Mouse (Mus musculus) limb, embryonic 12.5 days (tissue): Measurements from ENCODE around the gene Gbgt1. TPM values are rescaled to one million over a fixed set of nuclear protein-coding genes. Genes with fewer than 3 reads are reported as not detected.
"Not testable (repeated sequence)": the region's sequence is repeated elsewhere in the genome, so short reads cannot be mapped to it uniquely, and the experiment has no call there.

Source experiments
- ATAC-seq: fragments of 200-750 bp; cut with Nextera tagmentation; 2 replicates; pipeline ENCODE4 v1.8.0; 2017; ENCODE audit warnings: low read depth, moderate TSS enrichment; ENCODE audit not compliant: insufficient number of reproducible peaks, insufficient read depth, low FRiP score, low TSS enrichment
- H3K27ac ChIP-seq: fragments of 300-500 bp; sonication (generic); 2 replicates; pipeline ENCODE4 v1.5.1; 2016; ENCODE audit warnings: mild to moderate bottlenecking, moderate library complexity
- H3K27me3 ChIP-seq: fragments of 300-500 bp; sonication (generic); 2 replicates; pipeline ENCODE4 v1.6.1; 2016; ENCODE audit warnings: mild to moderate bottlenecking, moderate library complexity
- H3K36me3 ChIP-seq: fragments of 300-500 bp; sonication (generic); 2 replicates; pipeline ENCODE4 v1.6.1; 2016; ENCODE audit warnings: mild to moderate bottlenecking, moderate library complexity
- H3K4me1 ChIP-seq: fragments of 300-500 bp; sonication (generic); replicated peaks from 2 replicates; pipeline ENCODE4 v1.6.1; 2016
- H3K4me2 ChIP-seq: fragments of 300-500 bp; sonication (generic); 2 replicates; pipeline ENCODE4 v1.6.1; 2016; ENCODE audit warnings: mild to moderate bottlenecking, moderate library complexity
- H3K4me3 ChIP-seq: fragments of 300-500 bp; sonication (generic); replicated peaks from 2 replicates; pipeline ENCODE4 v1.5.1; 2016; ENCODE audit warnings: mild to moderate bottlenecking
- H3K9ac ChIP-seq: fragments of 300-500 bp; sonication (generic); replicated peaks from 2 replicates; pipeline ENCODE4 v1.6.1; 2016; ENCODE audit warnings: mild to moderate bottlenecking, moderate library complexity
- H3K9me3 ChIP-seq: fragments of 300-500 bp; sonication (generic); 2 replicates; pipeline ENCODE4 v1.6.1; 2016; ENCODE audit warnings: mild to moderate bottlenecking, moderate library complexity
- WGBS: fragments of 180-500 bp; shearing (Covaris S2); methylation state at CpG from one replicate; pipeline ENCODE4 v1.1.7; 2016; 5-methylcytosine and 5-hydroxymethylcytosine counted together
- polyA plus RNA-seq: library from polyadenylated mRNA; unstranded; fragments of >200 nt; fragmentation: Nextera tagmentation; extraction: Ambion mirVana; gene quantifications from 2 replicates; pipeline ENCODE4 v1.2.1, GENCODE M21; 2016

Gbgt1 gene
- polyA plus RNA-seq, 1 experiment from 2014 or later, result 0.25 TPM

- H3K27me3 ChIP-seq, result 0 out of 2 replicates have a peak, but pooled peaks cover 4% of the 10 kb centered on the region
These were observed 6.3 kb downstream of the Gbgt1 start for GRCm38 (mm10) chr2:28502987-28503386.

GRCm38 (mm10) chr2:28504676-28505075 is 8.0 kb downstream of the Gbgt1 start:
- Histone ChIP-seq H3K4me1 (no peaks in the 10 kb centered on the region), H3K9me3 (no peaks in the 10 kb centered on the region), H3K4me3 (no peak overlapping the region), H3K27me3 (0 out of 2 replicates have a peak, but pooled peaks cover 4% of the 10 kb centered on the region), H3K36me3 (no peaks in the 10 kb centered on the region), H3K9ac (no peak overlapping the region), H3K4me2 (no peak overlapping the region), H3K27ac (no peak overlapping the region)
- 92% methylated on average over 13 of the region's 13 CpGs for WGBS
- ATAC-seq, result no peak

More at GRCm38 (mm10) chr2:28502987-28503386, 6.3 kb downstream of the Gbgt1 start:
- Histone ChIP-seq H3K9me3 (no peaks in the 10 kb centered on the region), H3K4me2 (no peak overlapping the region), H3K36me3 (no peaks in the 10 kb centered on the region), H3K9ac (no peak overlapping the region), H3K27ac (no peak overlapping the region), H3K4me1 (no peaks in the 10 kb centered on the region), H3K4me3 (no peak overlapping the region)
- WGBS, result 87% methylated on average over 10 of the region's 10 CpGs
- no peak for ATAC-seq

GRCm38 (mm10) chr2:28505795-28506194 is 9.1 kb downstream of the Gbgt1 start, which contains the start of gene Gm10134:
TSS of gene Gm10134 (plus strand) at chr2:28506095.
- no peaks in the 10 kb centered on the region for H3K4me1 ChIP-seq
- H3K36me3 ChIP-seq, result no peaks in the 10 kb centered on the region
- 0 out of 2 replicates have a peak, but pooled peaks cover 4% of the 10 kb centered on the region for H3K27me3 ChIP-seq
- no peak within 1 kb of the TSS for H3K4me3 ChIP-seq
- no peak within 1 kb of the TSS for H3K9ac ChIP-seq
- H3K9me3 ChIP-seq, result no peaks in the 10 kb centered on the region
- no peak within 1 kb of the TSS for H3K27ac ChIP-seq
- H3K4me2 ChIP-seq, result no peak within 1 kb of the TSS
- WGBS, result 75% methylated on average over 3 of the region's 3 CpGs
- ATAC-seq, result no peak

- WGBS, result 73% methylated on average over 6 of the region's 6 CpGs
- Histone ChIP-seq H3K9ac (no peak overlapping the region), H3K9me3 (no peaks in the 10 kb centered on the region), H3K4me1 (no peaks in the 10 kb centered on the region), H3K27ac (no peak overlapping the region), H3K4me3 (no peak overlapping the region), H3K27me3 (0 out of 2 replicates have a peak, but pooled peaks cover 2% of the 10 kb centered on the region), H3K4me2 (no peak overlapping the region), H3K36me3 (no peaks in the 10 kb centered on the region)
- ATAC-seq, result no peak
These were observed 9.6 kb downstream of the Gbgt1 start for GRCm38 (mm10) chr2:28506291-28506690.

GRCm38 (mm10) chr2:28511600-28511999 is 14.9 kb downstream of the Gbgt1 start:
- H3K9me3 ChIP-seq, H3K9ac ChIP-seq, H3K4me3 ChIP-seq, ATAC-seq, H3K36me3 ChIP-seq, H3K27me3 ChIP-seq, H3K4me2 ChIP-seq, H3K27ac ChIP-seq: not testable (repeated sequence)
- H3K4me1 ChIP-seq, result peaks cover 21% of the 10 kb centered on the region
- WGBS, result 62% methylated on average over 5 of the region's 5 CpGs

- peak; percentile 49 for ATAC-seq
These were observed 16.2 kb downstream of the Gbgt1 start, which contains the start of gene Ralgds for GRCm38 (mm10) chr2:28512798-28513401. TSS of gene Ralgds (plus strand) at chr2:28513125.

GRCm38 (mm10) chr2:28513431-28514370 is 17.0 kb downstream of the Gbgt1 start:
- H3K4me1 ChIP-seq, result peaks cover 37% of the 10 kb centered on the region
- 0 out of 2 replicates have a peak, but pooled peaks cover 6% of the 10 kb centered on the region for H3K36me3 ChIP-seq
- H3K27ac ChIP-seq, result peak overlapping the region; percentile 75
- H3K4me3 ChIP-seq, result peak overlapping the region; percentile 81
- peak overlapping the region; percentile 89 for H3K4me2 ChIP-seq
- ATAC-seq, result peak; percentile 60
- no peaks in the 10 kb centered on the region for H3K9me3 ChIP-seq
- WGBS, result 7% methylated on average over 47 of the region's 47 CpGs
- H3K27me3 ChIP-seq, result no peaks in the 10 kb centered on the region
- peak overlapping the region; percentile 91 for H3K9ac ChIP-seq

More at GRCm38 (mm10) chr2:28512798-28513401, 16.2 kb downstream of the Gbgt1 start, which contains the start of gene Ralgds:
- Histone ChIP-seq H3K4me3 (peak within 1 kb of the TSS; percentile 81), H3K4me1 (peaks cover 29% of the 10 kb centered on the region), H3K9ac (peak within 1 kb of the TSS; percentile 91), H3K27me3 (no peaks in the 10 kb centered on the region), H3K36me3 (no peaks in the 10 kb centered on the region), H3K9me3 (no peaks in the 10 kb centered on the region), H3K4me2 (peak within 1 kb of the TSS; percentile 89), H3K27ac (peak within 1 kb of the TSS; percentile 75)
- under 1% methylated on average over 68 of the region's 71 CpGs for WGBS

GRCm38 (mm10) chr2:28514489-28514888 is 17.8 kb downstream of the Gbgt1 start:
- peaks cover 37% of the 10 kb centered on the region for H3K4me1 ChIP-seq
- WGBS, result 20% methylated on average over 5 of the region's 5 CpGs

GRCm38 (mm10) chr2:28517206-28517909 is 20.7 kb downstream of the Gbgt1 start:
- Histone ChIP-seq H3K9ac (no peak overlapping the region), H3K4me2 (no peak overlapping the region), H3K4me3 (no peak overlapping the region), H3K4me1 (peaks cover 52% of the 10 kb centered on the region), H3K27ac (no peak overlapping the region), H3K36me3 (peaks cover 19% of the 10 kb centered on the region; the same call in 1 of the 2 replicates), H3K27me3 (no peaks in the 10 kb centered on the region), H3K9me3 (no peaks in the 10 kb centered on the region)
- 0 out of 2 replicates have a peak, but pooled peaks have one; percentile 3 for ATAC-seq
- WGBS, result 47% methylated on average over 5 of the region's 5 CpGs

More at GRCm38 (mm10) chr2:28514489-28514888, 17.8 kb downstream of the Gbgt1 start:
- H3K36me3 ChIP-seq, result 0 out of 2 replicates have a peak, but pooled peaks cover 10% of the 10 kb centered on the region
- no peaks in the 10 kb centered on the region for H3K9me3 ChIP-seq
- no peak for ATAC-seq
- H3K4me2 ChIP-seq, result peak overlapping the region; percentile 89
- H3K27ac ChIP-seq, result peak overlapping the region; percentile 75
- H3K27me3 ChIP-seq, result no peaks in the 10 kb centered on the region
- peak overlapping the region; percentile 91 for H3K9ac ChIP-seq
- peak overlapping the region; percentile 81 for H3K4me3 ChIP-seq

GRCm38 (mm10) chr2:28518231-28518630 is 21.5 kb downstream of the Gbgt1 start:
- no peaks in the 10 kb centered on the region for H3K27me3 ChIP-seq
- peaks cover 20% of the 10 kb centered on the region; the same call in 1 of the 2 replicates for H3K36me3 ChIP-seq
- H3K4me3 ChIP-seq, result no peak overlapping the region
- 35% methylated on average over 2 of the region's 2 CpGs for WGBS
- no peak for ATAC-seq
- no peak overlapping the region for H3K4me2 ChIP-seq
- no peak overlapping the region for H3K9ac ChIP-seq
- H3K27ac ChIP-seq, result no peak overlapping the region
- no peaks in the 10 kb centered on the region for H3K9me3 ChIP-seq
- H3K4me1 ChIP-seq, result peaks cover 52% of the 10 kb centered on the region
